Mouse (Mus musculus) heart, postnatal 14 days (tissue): ENCODE results near the gene Uimc1. TPM values are rescaled to one million over a fixed set of nuclear protein-coding genes. Genes with fewer than 3 reads are reported as not detected.

Source experiments
- DNase-seq, 2 experiments: peaks; one replicate each; pipeline ENCODE4 v3.0.0; 2021 to 2022
- intact Hi-C: fragments of 180-260 bp; cut with DNase I; formaldehyde crosslinking; loops from one replicate; pipeline ENCODE4 v1.15.1; 2025
- total RNA-seq, 2 experiments: library from RNA; stranded (reverse); gene quantifications; 2 replicates each; pipeline ENCODE4 v1.2.3; 2021

The Uimc1 gene
- total RNA-seq, 2 experiments from 2014 or later: 28.4 to 29.0 TPM

DNA sequence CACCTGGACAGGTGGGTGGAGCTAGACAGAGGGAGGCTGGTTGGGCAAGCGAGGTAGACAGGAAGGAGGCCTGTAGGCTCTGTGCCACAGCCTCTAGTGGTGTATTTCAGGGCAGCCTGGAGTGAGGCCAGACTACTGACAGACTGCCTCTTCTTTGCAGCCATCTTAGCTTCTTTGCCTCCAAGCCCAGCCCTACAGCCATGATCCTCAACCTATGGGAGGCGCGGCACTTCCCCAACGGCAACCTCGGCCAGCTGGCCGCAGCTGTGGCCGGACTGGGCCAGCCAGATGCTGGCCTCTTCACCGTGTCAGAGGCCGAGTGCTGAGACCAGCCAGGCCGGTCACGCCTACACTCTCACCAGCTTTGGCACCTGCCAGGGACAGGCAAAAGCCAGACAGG is 95.5 kb downstream of the Uimc1 start:
- intact Hi-C loops: no loop called here
- peak in 1 of 2 experiments; percentile 44 for DNase-seq

- intact Hi-C loops: no loop called here
- no peak for DNase-seq
These were observed 98.0 kb downstream of the Uimc1 start for GRCm38 (mm10) chr13:55002090-55002489.

GRCm38 (mm10) chr13:55000433-55000832 is 99.7 kb downstream of the Uimc1 start:
- no peak for DNase-seq
- intact Hi-C loops: no loop called here

GRCm38 (mm10) chr13:54997568-54997967 is 102.5 kb downstream of the Uimc1 start:
- no peak for DNase-seq
- intact Hi-C loops: no loop called here

GRCm38 (mm10) chr13:54995161-54995560 is 104.9 kb downstream of the Uimc1 start:
- intact Hi-C loops: no loop called here
- DNase-seq: no peak

- intact Hi-C loops: no loop called here
- DNase-seq: no peak
These were observed 105.5 kb downstream of the Uimc1 start for GRCm38 (mm10) chr13:54994576-54994975.

DNA sequence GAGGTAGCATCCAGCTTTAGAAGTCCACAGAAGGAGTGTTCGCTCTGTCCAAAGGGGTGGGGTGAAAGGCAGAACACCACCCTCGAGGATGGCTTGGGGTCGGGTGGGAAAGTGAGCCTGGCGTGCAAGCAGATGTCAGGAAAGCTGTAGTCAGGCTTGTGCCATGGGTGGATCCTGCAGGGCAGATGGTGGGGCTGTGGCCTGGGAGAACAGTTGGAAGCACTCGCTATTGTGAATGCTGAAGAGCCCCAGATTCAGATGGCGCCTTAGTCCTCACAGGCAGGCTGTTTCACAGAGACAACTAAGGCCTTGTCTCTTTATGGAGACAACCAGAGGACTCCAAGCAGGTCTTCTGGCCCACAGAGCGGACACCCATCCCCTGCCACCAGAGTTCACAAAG is 107.9 kb downstream of the Uimc1 start:
- no peak for DNase-seq
- intact Hi-C loops: no loop called here

- DNase-seq: no peak
- intact Hi-C loops: no loop called here
These were observed 111.8 kb downstream of the Uimc1 start for GRCm38 (mm10) chr13:54988181-54988760.

DNA sequence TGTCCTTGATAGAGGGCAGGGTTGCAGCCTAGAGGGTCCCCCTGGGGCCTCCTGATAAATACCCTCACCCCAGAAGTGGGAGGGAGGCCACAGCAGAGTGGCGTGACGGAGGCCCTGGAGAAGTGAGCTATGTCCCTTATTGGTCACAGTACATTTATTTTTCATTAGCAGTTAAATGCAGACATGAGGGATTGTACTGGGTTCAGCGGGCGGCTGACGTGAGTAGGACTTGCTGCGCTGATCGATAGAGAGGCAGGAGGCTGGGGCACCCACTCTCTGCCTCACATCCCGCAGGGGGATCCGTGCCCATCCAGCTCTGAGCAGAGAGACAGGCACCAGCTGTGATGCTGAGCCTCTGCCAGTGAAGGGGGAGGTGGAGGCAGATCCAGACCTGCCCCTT is 112.7 kb downstream of the Uimc1 start:
- DNase-seq: no peak
- intact Hi-C loops: no loop called here

DNA sequence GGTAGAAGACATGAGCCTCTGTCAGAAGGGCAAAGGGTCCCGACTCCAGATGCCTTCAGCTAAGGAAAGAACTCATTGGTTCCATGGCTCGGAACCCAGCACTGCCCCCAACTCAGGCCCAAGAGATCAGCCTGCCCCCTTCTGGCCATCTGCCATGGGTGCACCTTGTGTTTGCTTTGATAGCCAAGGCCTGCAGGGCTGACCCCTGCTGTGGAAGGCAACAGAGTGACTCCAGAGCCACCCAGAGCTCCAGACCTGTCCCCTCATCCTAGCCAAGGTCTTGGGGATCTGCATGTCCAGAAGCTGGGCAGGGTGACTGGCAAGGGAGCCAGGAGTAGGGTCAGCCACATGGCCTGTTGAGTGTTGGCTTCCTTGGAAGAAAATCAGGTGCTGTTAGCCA is 116.5 kb downstream of the Uimc1 start:
- intact Hi-C loops: no loop called here
- no peak for DNase-seq

DNA sequence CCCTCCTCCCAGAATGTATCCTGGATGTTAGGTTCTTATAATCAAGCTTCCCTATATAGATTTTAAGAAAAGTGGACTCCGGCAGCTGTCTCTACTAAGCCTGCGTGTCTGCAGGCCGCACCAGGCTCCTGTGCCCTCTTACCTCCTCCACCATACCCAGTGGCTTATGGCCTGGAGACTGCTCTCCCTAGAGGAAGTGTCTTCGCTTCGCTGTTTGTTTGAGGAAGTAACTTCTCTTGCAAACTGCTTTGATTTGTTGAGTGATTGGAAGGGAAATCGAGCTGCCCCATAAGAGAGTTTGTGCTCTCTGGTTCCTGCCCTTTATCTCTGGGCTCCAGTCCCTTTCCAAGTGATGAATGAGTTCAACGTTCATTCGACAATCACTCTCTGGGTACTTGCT is 117.1 kb downstream of the Uimc1 start:
- no peak for DNase-seq
- intact Hi-C loops: no loop called here

DNA sequence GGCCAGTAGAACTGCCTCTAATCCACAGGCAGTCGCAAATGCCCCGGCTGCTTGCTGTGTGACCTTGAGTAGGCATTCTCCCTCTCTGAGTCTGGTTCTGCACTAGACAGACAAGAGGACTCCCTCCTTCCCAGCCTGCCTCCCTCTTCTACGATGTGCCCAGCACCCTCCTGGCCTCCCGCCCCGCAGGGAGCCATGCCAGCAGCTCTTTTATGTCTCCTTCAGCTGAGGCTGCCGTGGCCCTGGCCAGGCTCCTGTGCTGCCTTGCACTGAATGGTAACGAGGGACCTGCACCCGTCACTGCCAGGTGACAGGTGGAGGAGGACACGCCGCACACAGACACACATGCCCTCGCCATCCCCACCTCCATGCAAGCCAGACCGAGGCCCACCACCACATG is 119.1 kb downstream of the Uimc1 start:
- DNase-seq: no peak
- intact Hi-C loops: no loop called here

- intact Hi-C loops: no loop called here
- no peak for DNase-seq
These were observed 121.3 kb downstream of the Uimc1 start for GRCm38 (mm10) chr13:54978804-54979203.

Other genes with a start within 250 kb of the Uimc1 start
- under 1 TPM; 0.60 to 0.63 TPM for gene Unc5a, start 150.9 kb downstream of the Uimc1 start, total RNA-seq
- under 1 TPM; 0.61 to 0.74 TPM for gene Hk3, start 78.9 kb downstream of the Uimc1 start, total RNA-seq
- gene Zfp346, start 5.0 kb upstream of the Uimc1 start, total RNA-seq: 10 to 100 TPM; 13.1 to 15.5 TPM
- gene Gm17617, start 33.2 kb upstream of the Uimc1 start, total RNA-seq: not detected
- gene Fgfr4, start 52.3 kb upstream of the Uimc1 start, total RNA-seq: under 1 TPM; 0.31 to 0.39 TPM
- 10 to 100 TPM; 80.5 to 85.2 TPM for gene Nsd1, start 109.5 kb upstream of the Uimc1 start, total RNA-seq
- gene Prelid1, start 220.2 kb upstream of the Uimc1 start, total RNA-seq: 10 to 100 TPM; 73.8 to 90.0 TPM
- 10 to 100 TPM; 31.4 to 34.3 TPM for gene Rab24, start 221.6 kb upstream of the Uimc1 start, total RNA-seq
- 1 to 10 TPM; 2.2 to 3.0 TPM for gene Mxd3, start 229.5 kb upstream of the Uimc1 start, total RNA-seq